Mouse (Mus musculus): ENCODE results near the gene Smc6. TPM values are rescaled to one million over a fixed set of nuclear protein-coding genes. Genes with fewer than 3 reads are reported as not detected.

Gene Smc6
- polyA plus RNA-seq, 1 experiment from 2014 or later, result 139 TPM

- Histone ChIP-seq H3K4me3 (ENCODE audit: low read length) (no peak overlapping the region), H3K4me1 (replicated peaks; ENCODE audit: control insufficient read depth, insufficient read depth, low read length) (no peaks in the 10 kb centered on the region), H3K9me3 (ENCODE audit: control insufficient read depth, low read length) (no peaks in the 10 kb centered on the region), H3K27ac (ENCODE audit: low read length) (no peak overlapping the region), H3K4me2 (ENCODE audit: low read depth, low read length) (no peak overlapping the region), H3K9ac (ENCODE audit: low read length) (no peak overlapping the region), H3K27me3 (ENCODE audit: control insufficient read depth, insufficient read depth, low read depth, low read length) (no peaks in the 10 kb centered on the region), H3K36me3 (ENCODE audit: control insufficient read depth, insufficient read depth, low read length) (no peaks in the 10 kb centered on the region)
- ATAC-seq (ENCODE audit: low read depth), result 0 out of 2 replicates have a peak, but pooled peaks have one; percentile 45
- 27% methylated on average over 5 of the region's 5 CpGs for WGBS
Measured at GRCm38 (mm10) chr12:11350895-11351294, 85.2 kb downstream of the Smc6 start.

GRCm38 (mm10) chr12:11362435-11362834, 96.7 kb downstream of the Smc6 start:
- H3K4me2 ChIP-seq (ENCODE audit: low read depth, low read length), result no peak overlapping the region
- no peak overlapping the region for H3K9ac ChIP-seq (ENCODE audit: low read length)
- no peaks in the 10 kb centered on the region for H3K27me3 ChIP-seq (ENCODE audit: control insufficient read depth, insufficient read depth, low read depth, low read length)
- no peak overlapping the region for H3K27ac ChIP-seq (ENCODE audit: low read length)
- no peaks in the 10 kb centered on the region for H3K4me1 ChIP-seq (replicated peaks; ENCODE audit: control insufficient read depth, insufficient read depth, low read length)
- H3K36me3 ChIP-seq (ENCODE audit: control insufficient read depth, insufficient read depth, low read length), result no peaks in the 10 kb centered on the region
- 91% methylated on average over 6 of the region's 6 CpGs for WGBS
- no peak overlapping the region for H3K4me3 ChIP-seq (ENCODE audit: low read length)
- ATAC-seq (ENCODE audit: low read depth), result no peak
- no peaks in the 10 kb centered on the region for H3K9me3 ChIP-seq (ENCODE audit: control insufficient read depth, low read length)

GRCm38 (mm10) chr12:11364870-11365269, 99.2 kb downstream of the Smc6 start:
- no peak for ATAC-seq (ENCODE audit: low read depth)
- Histone ChIP-seq H3K36me3 (ENCODE audit: control insufficient read depth, insufficient read depth, low read length) (no peaks in the 10 kb centered on the region), H3K27ac (ENCODE audit: low read length) (no peak overlapping the region), H3K9ac (ENCODE audit: low read length) (no peak overlapping the region), H3K9me3 (ENCODE audit: control insufficient read depth, low read length) (no peaks in the 10 kb centered on the region), H3K27me3 (ENCODE audit: control insufficient read depth, insufficient read depth, low read depth, low read length) (no peaks in the 10 kb centered on the region), H3K4me3 (ENCODE audit: low read length) (no peak overlapping the region), H3K4me1 (replicated peaks; ENCODE audit: control insufficient read depth, insufficient read depth, low read length) (no peaks in the 10 kb centered on the region), H3K4me2 (ENCODE audit: low read depth, low read length) (no peak overlapping the region)
- 48% methylated on average over 6 of the region's 6 CpGs for WGBS

GRCm38 (mm10) chr12:11367099-11367765, 101.5 kb downstream of the Smc6 start:
- no peak overlapping the region for H3K4me3 ChIP-seq (ENCODE audit: low read length)
- H3K9me3 ChIP-seq (ENCODE audit: control insufficient read depth, low read length), result no peaks in the 10 kb centered on the region
- WGBS, result 21% methylated on average over 3 of the region's 3 CpGs
- 0 out of 2 replicates have a peak overlapping the region, but pooled peaks have one; percentile 22 for H3K27ac ChIP-seq (ENCODE audit: low read length)
- H3K4me1 ChIP-seq (replicated peaks; ENCODE audit: control insufficient read depth, insufficient read depth, low read length), result no peaks in the 10 kb centered on the region
- H3K27me3 ChIP-seq (ENCODE audit: control insufficient read depth, insufficient read depth, low read depth, low read length), result no peaks in the 10 kb centered on the region
- H3K9ac ChIP-seq (ENCODE audit: low read length), result no peak overlapping the region
- H3K36me3 ChIP-seq (ENCODE audit: control insufficient read depth, insufficient read depth, low read length), result no peaks in the 10 kb centered on the region
- no peak overlapping the region for H3K4me2 ChIP-seq (ENCODE audit: low read depth, low read length)
- peak; percentile 93 for ATAC-seq (ENCODE audit: low read depth)

Small RNAs within 50 kb of the gene (microRNA-seq; reads per million reads assigned to microRNA genes)
- gene Mir7675, result not detected

Other genes with a start within 250 kb of the Smc6 start
- gene Kcns3, start 114.8 kb upstream of the Smc6 start, polyA plus RNA-seq (2015; fragmentation: Nextera tagmentation; extraction: Ambion mirVana), result 8.5 and 10.3 TPM in 2 replicates
- gene Msgn1, start 56.9 kb upstream of the Smc6 start, polyA plus RNA-seq (2015; fragmentation: Nextera tagmentation; extraction: Ambion mirVana), result not detected in 2 replicates
- 8.5 and 11.7 TPM in 2 replicates for gene Gen1, start 85 bp upstream of the Smc6 start, polyA plus RNA-seq (2015; fragmentation: Nextera tagmentation; extraction: Ambion mirVana)
- gene Vsnl1, start 170.7 kb downstream of the Smc6 start, polyA plus RNA-seq (2015; fragmentation: Nextera tagmentation; extraction: Ambion mirVana), result 5.5 and 7.1 TPM in 2 replicates
- gene Rad51ap2, start 190.2 kb downstream of the Smc6 start, polyA plus RNA-seq (2015; fragmentation: Nextera tagmentation; extraction: Ambion mirVana), result 0.54 and 0.65 TPM in 2 replicates

All from lung, embryonic 16.5 days (tissue).